Comparison of ENCODE assay signal across 17 mouse cellular contexts in the genomic region with DNA sequence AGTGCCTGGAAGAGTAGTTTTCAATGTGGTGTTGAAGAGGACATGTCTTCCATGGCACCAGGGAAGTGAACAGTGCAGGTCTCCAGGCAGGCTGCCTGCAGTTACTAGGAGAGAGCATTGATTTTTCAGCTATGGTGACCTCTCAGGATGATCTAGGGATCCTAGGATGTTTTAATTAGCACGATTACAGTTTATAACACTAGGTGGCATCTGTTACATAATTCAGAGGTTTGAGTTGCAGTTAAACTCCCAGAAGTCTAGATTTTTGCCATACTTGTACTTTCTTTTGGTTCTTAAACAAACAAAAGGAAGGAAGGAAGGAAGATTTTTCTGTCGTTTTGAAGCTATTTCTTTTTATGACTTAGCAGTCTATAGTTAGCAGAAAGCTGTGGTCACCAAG. TPM values are rescaled to one million over a fixed set of nuclear protein-coding genes. Genes with fewer than 3 reads are reported as not detected.
DNase-seq lines count a peak whose midpoint lies in the region; TF ChIP-seq lines count a peak whose summit lies in the region.
"Had no signal": no experiment of that assay in that cellular context is flagged by ENCODE, and none has a peak within 500 bp of the region (broad histone marks: within the 10 kb centered on the region; RNA-seq: fewer than 3 reads in every experiment).

No protein-coding gene starts in this region.

- TF ChIP-seq CTCF in gastrocnemius, adult 2 months (IDR thresholded peaks at IDR 0.05), result peak; percentile 51
- peak; percentile 78 for TF ChIP-seq CTCF in layer of hippocampus, adult 2 months (conservative IDR thresholded peaks at IDR 0.05)

- DNase-seq in gastrocnemius, adult 2 months, result no peak
- no peak for DNase-seq in gastrocnemius, postnatal 4 days (ENCODE audit: low spot score in 2 of 2)
- no peak for DNase-seq in layer of hippocampus, adult 2 months (ENCODE audit: low spot score in 2 of 2)
- no peak for DNase-seq in layer of hippocampus, postnatal 25 days (ENCODE audit: extremely low spot score in 1 of 2, low spot score in 1 of 2)
- DNase-seq in 3T3-L1 (ENCODE audit: low read depth, low spot score) (peak; percentile 25), adipocyte (ENCODE audit: low spot score) (peak; percentile 36)
- DNase-seq in adrenal gland, postnatal 36 days, result no peak
- no peak for DNase-seq in left cerebral cortex, adult 18-20 months (ENCODE audit: low spot score in 2 of 2)
- DNase-seq: cerebellum, adult 9-10 months; kidney, adult 18-20 months; layer of hippocampus, adult 9-11 months; left cerebral cortex, postnatal 4 days; lung, adult 2 months; right cerebral cortex, postnatal 14 days; thymus, adult 2 months had no signal

- intact Hi-C loops in gastrocnemius, adult 2 months (cut with DNase I), result loop anchor here (2.0 to 10.0 kb wide), 2 partner anchors 128 to 484 kb away; partner anchors contain the start of gene Adamts17

- no peak overlapping the region for H3K27ac ChIP-seq in gastrocnemius, adult 2 months
- no peak overlapping the region for H3K27ac ChIP-seq in layer of hippocampus, adult 2 months

- no peak overlapping the region for H3K4me3 ChIP-seq in gastrocnemius, adult 2 months
- no peak overlapping the region for H3K4me3 ChIP-seq in layer of hippocampus, adult 2 months
- H3K4me3 ChIP-seq: myocyte had no signal

RNA-seq across cellular contexts. Expression of gene Lins1, which starts 21.5 kb away (rescaled TPM):
- total RNA-seq in gastrocnemius, adult 2 months (2021), result 1 to 10 TPM; 4.4 to 5.8 TPM
- 1 to 10 TPM; 4.9 to 6.6 TPM for total RNA-seq in gastrocnemius, postnatal 4 days (2021)
- 1 to 10 TPM; 9.0 to 9.1 TPM for total RNA-seq in layer of hippocampus, adult 2 months (2021)
- 10 to 100 TPM in 1 of 2 experiments, 1 to 10 TPM in 1; 9.1 to 10.2 TPM for total RNA-seq in layer of hippocampus, postnatal 25 days (2021)
- 10 to 100 TPM in 1 of 2 experiments, 1 to 10 TPM in 1; 9.3 to 10.0 TPM for total RNA-seq in adrenal gland, postnatal 36 days (2021)
- total RNA-seq in left cerebral cortex, adult 18-20 months (2021), result 1 to 10 TPM; 7.6 to 9.4 TPM

RNA-seq across cellular contexts. Expression of gene Asb7, which starts 21.8 kb away (rescaled TPM):
- total RNA-seq in gastrocnemius, adult 2 months (2021), result 1 to 10 TPM; 7.5 to 8.5 TPM
- total RNA-seq in gastrocnemius, postnatal 4 days (2021), result 10 to 100 TPM; 14.2 to 15.4 TPM
- 10 to 100 TPM; 19.5 to 20.6 TPM for total RNA-seq in layer of hippocampus, adult 2 months (2021)
- total RNA-seq in layer of hippocampus, postnatal 25 days (2021), result 10 to 100 TPM; 17.0 to 17.5 TPM
- total RNA-seq in adrenal gland, postnatal 36 days (2021), result 10 to 100 TPM; 15.8 to 19.6 TPM
- 10 to 100 TPM; 15.5 to 18.6 TPM for total RNA-seq in left cerebral cortex, adult 18-20 months (2021)

RNA-seq across cellular contexts. Expression of gene Cers3, which starts 32.1 kb away (rescaled TPM):
- not detected for total RNA-seq in gastrocnemius, adult 2 months (2021)
- total RNA-seq in gastrocnemius, postnatal 4 days (2021), result under 1 TPM; 0.07 to 0.31 TPM
- total RNA-seq in layer of hippocampus, adult 2 months (2021), result under 1 TPM; 0.32 to 0.61 TPM
- total RNA-seq in layer of hippocampus, postnatal 25 days (2021), result under 1 TPM; 0.30 to 0.49 TPM
- under 1 TPM; 0.10 to 0.23 TPM for total RNA-seq in adrenal gland, postnatal 36 days (2021)
- under 1 TPM; 0.35 to 0.42 TPM for total RNA-seq in left cerebral cortex, adult 18-20 months (2021)
- total RNA-seq: hematopoietic stem cell, adult 5-6 weeks had no signal

Comparison
In these comparisons a context has a peak if more than half of its experiments do, and no peak if none do; other contexts are left out.
1. DNase-seq: peak in 3T3-L1 (single experiment) and adipocyte (single experiment); none in gastrocnemius, adult 2 months (single experiment), gastrocnemius, postnatal 4 days (0 of 2), layer of hippocampus, adult 2 months (0 of 2), layer of hippocampus, postnatal 25 days (0 of 2), adrenal gland, postnatal 36 days (0 of 2) and left cerebral cortex, adult 18-20 months (0 of 2).